25 mouse cellular contexts compared by ENCODE assay signal in genomic region chr14:38594297-38594696, GRCm38 (mm10).
"Had no signal": no experiment of that assay in that cellular context is flagged by ENCODE, and none has a peak within 500 bp of the region (broad histone marks: within the 10 kb centered on the region; RNA-seq: fewer than 3 reads in every experiment).

No protein-coding gene starts in this region.

- H3K9me3 ChIP-seq: heart, embryonic 13.5 days; heart, embryonic 15.5 days; hindbrain, embryonic 13.5 days; hindbrain, embryonic 15.5 days; kidney, embryonic 15.5 days; limb, embryonic 10.5 days; limb, embryonic 12.5 days; liver, embryonic 13.5 days had no signal

- H3K4me2 ChIP-seq: heart, embryonic 11.5 days; heart, embryonic 13.5 days; heart, embryonic 15.5 days; hindbrain, embryonic 13.5 days; hindbrain, embryonic 15.5 days; kidney, embryonic 15.5 days; limb, embryonic 12.5 days; liver, embryonic 11.5 days; liver, embryonic 13.5 days had no signal

- H3K4me1 ChIP-seq: heart, embryonic 13.5 days; heart, embryonic 15.5 days; hindbrain, embryonic 13.5 days; hindbrain, embryonic 15.5 days; kidney, embryonic 15.5 days; limb, embryonic 10.5 days; limb, embryonic 12.5 days; liver, embryonic 13.5 days had no signal

- H3K27ac ChIP-seq: heart, adult 2 months; heart, embryonic 13.5 days; heart, embryonic 15.5 days; hindbrain, embryonic 13.5 days; hindbrain, embryonic 15.5 days; hindbrain, postnatal 0 days; kidney, embryonic 15.5 days; kidney, postnatal 0 days; limb, embryonic 10.5 days; limb, embryonic 12.5 days; liver, embryonic 13.5 days had no signal

- H3K9ac ChIP-seq: heart, embryonic 13.5 days; heart, embryonic 15.5 days; hindbrain, embryonic 13.5 days; hindbrain, embryonic 15.5 days; kidney, embryonic 15.5 days; limb, embryonic 12.5 days; liver, embryonic 13.5 days had no signal

- ATAC-seq: hindbrain, postnatal 0 days; intestine, embryonic 16.5 days had no signal

- H3K4me3 ChIP-seq: heart, adult 2 months; heart, embryonic 13.5 days; heart, embryonic 15.5 days; hindbrain, embryonic 13.5 days; hindbrain, embryonic 15.5 days; kidney, embryonic 15.5 days; limb, embryonic 10.5 days; limb, embryonic 12.5 days; liver, embryonic 13.5 days had no signal

- H3K36me3 ChIP-seq: heart, embryonic 13.5 days; heart, embryonic 15.5 days; hindbrain, embryonic 13.5 days; hindbrain, embryonic 15.5 days; kidney, embryonic 15.5 days; limb, embryonic 10.5 days; limb, embryonic 12.5 days; liver, embryonic 13.5 days had no signal

- H3K27me3 ChIP-seq: heart, embryonic 13.5 days; heart, embryonic 15.5 days; hindbrain, embryonic 13.5 days; hindbrain, embryonic 15.5 days; kidney, embryonic 15.5 days; limb, embryonic 12.5 days; liver, embryonic 13.5 days had no signal

- DNase-seq: gastrocnemius, postnatal 14 days; gastrocnemius, postnatal 36 days; heart, adult 11 months; heart, adult 2 months; heart, postnatal 14 days; heart, postnatal 36 days; kidney, adult 11 months; kidney, adult 2 months; kidney, adult 9 months; kidney, postnatal 25 days; kidney, postnatal 4 days; liver; liver, embryonic 13.5 days had no signal
